Mouse (Mus musculus) embryonic facial prominence, embryonic 13.5 days (tissue): Measurements from ENCODE around the gene Lbh. TPM values are rescaled to one million over a fixed set of nuclear protein-coding genes. Genes with fewer than 3 reads are reported as not detected.
A peak's percentile ranks its signal among the peaks of the same experiment; 100 is the strongest.

Experiments used
- ATAC-seq: fragments of 200-750 bp; cut with Nextera tagmentation; 2 replicates; pipeline ENCODE4 v1.8.0; 2017; ENCODE audit warnings: low read depth; ENCODE audit not compliant: insufficient number of reproducible peaks, insufficient read depth, low FRiP score, low TSS enrichment
- H3K27ac ChIP-seq: fragments of 300-500 bp; sonication (generic); 2 replicates; pipeline ENCODE4 v1.5.1; 2015; ENCODE audit warnings: moderate library complexity, mild to moderate bottlenecking, inconsistent platforms
- H3K27me3 ChIP-seq: fragments of 300-500 bp; sonication (generic); 2 replicates; pipeline ENCODE4 v1.6.1; 2015; ENCODE audit warnings: mild to moderate bottlenecking, inconsistent platforms
- H3K36me3 ChIP-seq: fragments of 300-500 bp; sonication (generic); 2 replicates; pipeline ENCODE4 v1.6.1; 2015; ENCODE audit warnings: mild to moderate bottlenecking, inconsistent platforms
- H3K4me1 ChIP-seq: fragments of 300-500 bp; sonication (generic); 2 replicates; pipeline ENCODE4 v1.6.1; 2015; ENCODE audit warnings: inconsistent platforms
- H3K4me2 ChIP-seq: fragments of 300-500 bp; sonication (generic); 2 replicates; pipeline ENCODE4 v1.6.1; 2015; ENCODE audit warnings: moderate library complexity, mild to moderate bottlenecking, inconsistent platforms
- H3K4me3 ChIP-seq: fragments of 300-500 bp; sonication (generic); 2 replicates; pipeline ENCODE4 v1.5.1; 2015; ENCODE audit warnings: mild to moderate bottlenecking, inconsistent platforms
- H3K9ac ChIP-seq: fragments of 300-500 bp; sonication (generic); 2 replicates; pipeline ENCODE4 v1.6.1; 2015; ENCODE audit warnings: mild to moderate bottlenecking, inconsistent platforms
- H3K9me3 ChIP-seq: fragments of 300-500 bp; sonication (generic); 2 replicates; pipeline ENCODE4 v1.6.1; 2016; ENCODE audit warnings: inconsistent platforms
- WGBS: fragments of 180-500 bp; shearing (Covaris S2); methylation state at CpG from one replicate; pipeline ENCODE4 v1.1.7; 2015; ENCODE audit warnings: mixed read lengths; 5-methylcytosine and 5-hydroxymethylcytosine counted together
- polyA plus RNA-seq: library from polyadenylated mRNA; unstranded; fragments of >200 nt; fragmentation: Nextera tagmentation; extraction: Ambion mirVana; gene quantifications from 2 replicates; pipeline ENCODE4 v1.2.1, GENCODE M21; 2015

Gene Lbh
- 4.0 TPM in 2 replicates for polyA plus RNA-seq

GRCm38 (mm10) chr17:72918053-72918452, at the start of gene Lbh:
Lbh (plus strand) TSS chr17:72918305.
- H3K9me3 ChIP-seq = no peaks in the 10 kb centered on the region
- peak within 1 kb of the TSS; percentile 96 for H3K4me2 ChIP-seq
- H3K9ac ChIP-seq = peak within 1 kb of the TSS; percentile 87
- peaks cover 40% of the 10 kb centered on the region for H3K4me1 ChIP-seq
- H3K4me3 ChIP-seq = peak within 1 kb of the TSS; percentile 72
- under 1% methylated on average over 35 of the region's 35 CpGs for WGBS
- no peaks in the 10 kb centered on the region for H3K27me3 ChIP-seq
- H3K27ac ChIP-seq = peak within 1 kb of the TSS; percentile 89
- peak; percentile 87 for ATAC-seq
- peaks cover 20% of the 10 kb centered on the region for H3K36me3 ChIP-seq

DNA sequence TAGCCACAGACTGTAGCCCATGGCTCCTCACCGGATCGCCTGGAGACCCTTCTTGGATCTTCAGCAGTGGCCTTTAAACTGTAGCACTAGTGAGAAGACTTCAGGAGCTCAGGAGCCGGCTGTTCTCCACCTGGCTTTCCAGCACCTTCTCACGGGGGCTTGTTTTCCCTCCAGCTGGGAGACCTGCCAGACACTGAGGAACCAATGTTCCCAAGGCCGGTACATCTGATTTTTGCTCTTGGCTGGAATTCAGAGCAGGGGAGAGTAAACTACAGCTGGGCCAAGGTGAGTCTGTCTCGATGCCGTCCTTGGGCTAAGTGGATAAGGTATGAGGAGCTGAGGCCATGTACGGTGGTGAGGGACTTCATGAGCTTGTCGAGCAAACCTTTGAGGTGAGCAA, 39.1 kb upstream of the Lbh start:
- no peaks in the 10 kb centered on the region for H3K27me3 ChIP-seq
- H3K36me3 ChIP-seq = no peaks in the 10 kb centered on the region
- H3K9ac ChIP-seq = no peak overlapping the region
- no peak overlapping the region for H3K27ac ChIP-seq
- no peaks in the 10 kb centered on the region for H3K4me1 ChIP-seq
- no peak for ATAC-seq
- 90% methylated on average over 9 of the region's 9 CpGs for WGBS
- H3K4me2 ChIP-seq = no peak overlapping the region
- H3K4me3 ChIP-seq = no peak overlapping the region
- H3K9me3 ChIP-seq = no peaks in the 10 kb centered on the region

- Histone ChIP-seq H3K36me3 (no peaks in the 10 kb centered on the region), H3K27me3 (no peaks in the 10 kb centered on the region), H3K4me1 (no peaks in the 10 kb centered on the region), H3K27ac (no peak overlapping the region), H3K4me3 (no peak overlapping the region), H3K9me3 (no peaks in the 10 kb centered on the region), H3K9ac (no peak overlapping the region), H3K4me2 (no peak overlapping the region)
- WGBS = 68% methylated on average over 3 of the region's 3 CpGs
- no peak for ATAC-seq
These were observed 37.9 kb upstream of the Lbh start for GRCm38 (mm10) chr17:72880156-72880555.

GRCm38 (mm10) chr17:72881051-72881450, 37.1 kb upstream of the Lbh start:
- H3K4me1 ChIP-seq = no peaks in the 10 kb centered on the region
- no peak overlapping the region for H3K27ac ChIP-seq
- H3K4me3 ChIP-seq = no peak overlapping the region
- H3K9me3 ChIP-seq = no peaks in the 10 kb centered on the region
- no peaks in the 10 kb centered on the region for H3K36me3 ChIP-seq
- no peaks in the 10 kb centered on the region for H3K27me3 ChIP-seq
- 71% methylated on average over 3 of the region's 3 CpGs for WGBS
- no peak for ATAC-seq
- no peak overlapping the region for H3K9ac ChIP-seq
- no peak overlapping the region for H3K4me2 ChIP-seq

- Histone ChIP-seq H3K4me1 (no peaks in the 10 kb centered on the region), H3K4me2 (no peak overlapping the region), H3K27ac (no peak overlapping the region), H3K9me3 (no peaks in the 10 kb centered on the region), H3K9ac (no peak overlapping the region), H3K4me3 (no peak overlapping the region), H3K27me3 (no peaks in the 10 kb centered on the region), H3K36me3 (no peaks in the 10 kb centered on the region)
- 53% methylated on average over 1 of the region's 1 CpGs for WGBS
- ATAC-seq = no peak
These were observed 36.3 kb upstream of the Lbh start for GRCm38 (mm10) chr17:72881804-72882203.

DNA sequence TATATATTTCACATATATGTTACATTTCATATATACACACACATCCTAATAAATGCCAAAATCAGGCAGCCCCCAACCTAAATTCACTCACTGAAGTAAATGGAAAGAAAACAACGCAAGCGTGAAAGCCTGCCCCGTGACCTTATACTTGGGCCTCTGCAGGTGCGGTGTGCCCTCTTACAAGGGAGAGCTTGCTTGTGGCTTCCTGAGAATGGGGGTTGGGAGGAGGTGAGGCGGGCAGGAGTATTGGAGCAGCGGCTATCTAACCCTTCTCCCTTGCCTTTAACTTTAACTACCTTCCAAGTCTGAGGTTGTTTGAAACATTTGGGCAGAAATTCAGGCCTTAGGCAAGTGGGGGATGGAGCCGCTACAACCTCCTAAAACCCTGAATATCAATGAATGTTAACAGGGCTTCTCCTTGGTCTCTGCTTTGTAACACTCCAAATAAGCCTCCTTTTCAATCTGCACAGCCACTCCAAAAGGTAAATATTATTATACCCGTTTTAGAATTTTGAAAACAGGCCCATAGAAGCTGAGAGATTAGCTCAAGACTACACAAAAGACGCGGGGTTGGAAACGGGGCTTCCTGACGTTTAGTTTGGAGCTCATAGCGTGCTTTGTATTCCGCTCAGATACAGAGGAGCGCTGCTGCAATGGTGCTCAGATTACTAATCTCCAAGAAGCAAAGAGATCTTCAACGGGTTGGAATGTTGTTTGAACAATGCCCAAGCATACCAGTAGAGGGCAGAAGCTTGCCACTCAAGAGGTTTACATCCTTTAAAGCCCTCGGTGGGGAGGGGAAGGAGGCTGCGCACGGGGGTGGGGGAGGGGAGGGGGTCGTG, 28.3 kb upstream of the Lbh start:
- 12% methylated on average over 20 of the region's 20 CpGs for WGBS
- H3K27me3 ChIP-seq = peaks cover 5% of the 10 kb centered on the region; the same call in 1 of the 2 replicates
- no peaks in the 10 kb centered on the region for H3K4me1 ChIP-seq
- no peak for ATAC-seq
- H3K9ac ChIP-seq = no peak overlapping the region
- H3K9me3 ChIP-seq = no peaks in the 10 kb centered on the region
- H3K4me2 ChIP-seq = no peak overlapping the region
- H3K27ac ChIP-seq = no peak overlapping the region
- no peaks in the 10 kb centered on the region for H3K36me3 ChIP-seq
- H3K4me3 ChIP-seq = no peak overlapping the region

DNA sequence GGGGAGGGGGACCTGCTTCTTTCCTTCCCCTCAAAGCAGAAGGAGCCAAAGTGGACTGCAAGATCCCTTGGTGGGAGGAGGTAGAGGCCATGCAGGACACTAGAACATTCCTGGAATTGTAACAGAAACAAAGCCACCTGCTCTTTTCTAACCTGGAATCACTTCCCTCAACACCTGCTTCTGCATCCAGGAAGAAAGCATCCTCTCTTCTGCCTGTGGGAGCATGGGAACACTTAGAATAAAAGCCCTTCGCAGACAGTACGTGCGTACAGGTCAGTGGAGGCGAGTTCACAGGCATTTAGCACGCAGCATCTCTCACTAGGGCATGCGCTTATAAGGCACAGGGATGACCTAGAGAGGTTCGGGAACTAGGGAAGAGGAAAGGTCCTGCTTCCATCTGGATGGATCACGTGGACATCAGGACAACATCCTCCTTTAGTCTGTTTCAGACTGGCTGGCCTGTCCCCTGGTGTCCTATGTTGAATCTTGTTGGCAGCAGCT, 27.7 kb upstream of the Lbh start:
- no peak overlapping the region for H3K4me2 ChIP-seq
- 50% methylated on average over 8 of the region's 8 CpGs for WGBS
- no peaks in the 10 kb centered on the region for H3K9me3 ChIP-seq
- H3K9ac ChIP-seq = no peak overlapping the region
- peaks cover 5% of the 10 kb centered on the region; the same call in 1 of the 2 replicates for H3K27me3 ChIP-seq
- no peak overlapping the region for H3K27ac ChIP-seq
- ATAC-seq = no peak
- H3K4me3 ChIP-seq = no peak overlapping the region
- H3K36me3 ChIP-seq = no peaks in the 10 kb centered on the region
- H3K4me1 ChIP-seq = no peaks in the 10 kb centered on the region

DNA sequence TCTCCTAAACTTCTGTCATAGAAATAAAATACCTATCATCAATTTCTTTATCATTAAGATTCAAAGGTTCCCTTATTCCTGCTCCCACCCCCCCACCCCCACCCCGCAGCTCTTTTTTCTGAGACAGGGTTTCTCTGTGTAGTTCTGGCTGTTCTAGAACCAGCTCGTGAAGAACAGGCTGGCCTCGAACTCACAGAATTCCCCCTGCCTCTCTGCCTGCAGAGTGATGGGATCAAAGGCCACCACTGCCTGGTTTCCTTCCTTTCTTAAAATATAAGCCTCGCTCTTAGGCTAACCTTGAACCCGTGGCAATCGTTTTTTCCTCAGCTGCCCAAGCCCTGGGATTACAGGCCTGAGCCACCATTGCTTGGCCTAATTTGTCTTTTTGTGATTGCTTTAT, 26.5 kb upstream of the Lbh start:
- Histone ChIP-seq H3K4me3 (no peak overlapping the region), H3K4me2 (no peak overlapping the region), H3K27ac (no peak overlapping the region), H3K27me3 (peaks cover 5% of the 10 kb centered on the region; the same call in 1 of the 2 replicates), H3K9me3 (no peaks in the 10 kb centered on the region), H3K36me3 (no peaks in the 10 kb centered on the region), H3K9ac (no peak overlapping the region), H3K4me1 (no peaks in the 10 kb centered on the region)
- 91% methylated on average over 6 of the region's 6 CpGs for WGBS
- ATAC-seq = no peak

DNA sequence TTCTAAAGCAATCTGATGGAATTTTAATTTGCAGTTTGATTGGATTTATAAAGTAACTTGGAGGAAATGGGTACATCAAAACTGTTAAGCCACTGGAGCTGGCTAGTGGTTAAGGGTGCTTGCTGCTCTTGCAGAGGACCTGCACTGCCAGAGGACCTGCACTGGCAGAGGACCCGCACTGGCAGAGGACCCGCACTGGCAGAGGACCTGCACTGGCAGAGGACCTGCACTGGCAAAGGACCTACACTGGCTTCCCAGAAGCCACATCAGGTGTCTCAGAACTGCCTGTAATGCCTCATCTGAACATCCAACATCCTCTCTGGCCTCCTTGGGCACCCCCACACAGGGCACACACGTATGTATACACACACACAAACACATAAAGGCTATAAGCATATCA, 22.6 kb upstream of the Lbh start:
- Histone ChIP-seq H3K4me3 (no peak overlapping the region), H3K4me2 (no peak overlapping the region), H3K36me3 (no peaks in the 10 kb centered on the region), H3K4me1 (no peaks in the 10 kb centered on the region), H3K27ac (no peak overlapping the region), H3K9me3 (no peaks in the 10 kb centered on the region), H3K27me3 (no peaks in the 10 kb centered on the region), H3K9ac (no peak overlapping the region)
- ATAC-seq = no peak
- WGBS = 93% methylated on average over 3 of the region's 3 CpGs

DNA sequence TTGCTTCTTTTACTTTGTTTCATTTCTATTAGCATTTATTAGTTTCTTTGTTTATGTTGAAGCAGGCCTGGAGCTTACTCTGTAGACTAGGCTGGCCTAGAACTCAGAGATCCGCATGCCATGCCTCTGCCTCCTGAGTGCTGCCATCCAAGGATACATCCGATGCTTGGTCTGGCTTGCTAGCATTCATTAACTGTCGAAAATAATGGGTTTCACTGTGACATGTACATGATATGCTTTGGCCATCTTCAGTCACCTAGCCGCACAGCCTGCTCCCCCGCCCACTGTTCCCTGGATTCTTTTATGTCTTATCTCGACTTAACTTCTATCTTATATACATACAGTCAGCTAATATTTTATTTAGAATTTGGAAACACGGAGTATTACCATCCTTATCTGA, 21.0 kb upstream of the Lbh start:
- no peak overlapping the region for H3K4me2 ChIP-seq
- ATAC-seq = no peak
- H3K4me1 ChIP-seq = no peaks in the 10 kb centered on the region
- WGBS = 86% methylated on average over 7 of the region's 7 CpGs
- H3K9me3 ChIP-seq = no peaks in the 10 kb centered on the region
- no peaks in the 10 kb centered on the region for H3K27me3 ChIP-seq
- H3K36me3 ChIP-seq = no peaks in the 10 kb centered on the region
- no peak overlapping the region for H3K9ac ChIP-seq
- no peak overlapping the region for H3K27ac ChIP-seq
- H3K4me3 ChIP-seq = no peak overlapping the region

- no peaks in the 10 kb centered on the region for H3K36me3 ChIP-seq
- H3K4me2 ChIP-seq = no peak overlapping the region
- H3K27ac ChIP-seq = no peak overlapping the region
- no peak overlapping the region for H3K4me3 ChIP-seq
- no peaks in the 10 kb centered on the region for H3K4me1 ChIP-seq
- H3K9ac ChIP-seq = no peak overlapping the region
- H3K9me3 ChIP-seq = no peaks in the 10 kb centered on the region
- H3K27me3 ChIP-seq = no peaks in the 10 kb centered on the region
- WGBS = 80% methylated on average over 5 of the region's 5 CpGs
- no peak for ATAC-seq
These were observed 20.1 kb upstream of the Lbh start for GRCm38 (mm10) chr17:72897961-72898360.

DNA sequence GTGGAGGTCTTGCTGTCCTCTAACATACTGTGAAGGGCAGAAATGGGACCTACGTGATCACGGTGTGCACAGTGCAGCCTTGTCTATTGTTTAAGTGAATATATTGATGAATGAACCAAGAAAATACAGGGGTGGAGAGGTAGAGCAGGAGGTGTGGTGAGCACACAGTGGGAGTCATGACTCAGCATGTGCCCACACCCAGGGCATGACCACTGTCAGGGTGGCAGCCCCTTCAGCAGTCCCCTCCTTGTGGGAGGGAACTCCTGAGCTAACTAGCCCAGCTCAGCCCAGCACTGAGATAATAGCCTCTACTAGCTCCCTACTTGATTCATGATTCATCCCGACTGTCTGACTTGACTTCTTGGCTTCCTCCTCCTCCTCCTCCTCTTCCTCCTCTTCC, 19.3 kb upstream of the Lbh start:
- no peak overlapping the region for H3K4me2 ChIP-seq
- 73% methylated on average over 3 of the region's 3 CpGs for WGBS

More for the DNA sequence above, 19.3 kb upstream of the Lbh start:
- Histone ChIP-seq H3K9me3 (no peaks in the 10 kb centered on the region), H3K27ac (no peak overlapping the region), H3K36me3 (no peaks in the 10 kb centered on the region), H3K27me3 (no peaks in the 10 kb centered on the region), H3K4me1 (0 out of 2 replicates have a peak, but pooled peaks cover under 1% of the 10 kb centered on the region), H3K9ac (no peak overlapping the region), H3K4me3 (no peak overlapping the region)
- ATAC-seq = no peak
